Mouse (Mus musculus) cerebellum, adult 2 months (tissue): ENCODE results near the gene Ap1ar. TPM values are rescaled to one million over a fixed set of nuclear protein-coding genes. Genes with fewer than 3 reads are reported as not detected.

Experiments used
- DNase-seq, 2 experiments: peaks; one replicate each; pipeline ENCODE4 v3.0.0; 2021
- H3K27ac ChIP-seq: fragments of 200-500 bp; 2 replicates; pipeline ENCODE4 v1.5.1; 2012; ENCODE audit warnings: low read length, control low read depth, inconsistent platforms; ENCODE audit not compliant: insufficient read depth
- H3K27me3 ChIP-seq: fragments of 200-500 bp; 2 replicates; pipeline ENCODE4 v1.6.1; 2012; ENCODE audit warnings: inconsistent platforms, mild to moderate bottlenecking, low read length, moderate library complexity; ENCODE audit not compliant: control insufficient read depth, insufficient read depth
- H3K4me1 ChIP-seq: fragments of 200-500 bp; 2 replicates; pipeline ENCODE4 v1.6.1; 2011; ENCODE audit warnings: low read length; ENCODE audit not compliant: control insufficient read depth, insufficient read depth
- H3K4me3 ChIP-seq: fragments of 200-500 bp; replicated peaks from 2 replicates; pipeline ENCODE3; 2011; ENCODE audit warnings: mild to moderate bottlenecking, low read depth, low read length, control low read depth; ENCODE audit not compliant: insufficient read depth
- CTCF ChIP-seq: fragments of 200-500 bp; IDR thresholded peaks from 2 replicates; pipeline ENCODE4 v1.5.1; 2011; ENCODE audit warnings: low read depth, mild to moderate bottlenecking, control low read depth, low read length, moderate library complexity, borderline replicate concordance; ENCODE audit not compliant: insufficient read depth
- POLR2A ChIP-seq: fragments of 200-500 bp; IDR thresholded peaks from 2 replicates; pipeline ENCODE4 v1.6.1; 2011; ENCODE audit warnings: low read length, control low read depth, borderline replicate concordance; ENCODE audit not compliant: insufficient read depth
- WGBS: fragments of 180-500 bp; shearing (Covaris S2); methylation state at CpG from one replicate; pipeline ENCODE4 v1.1.7; 2018; 5-methylcytosine and 5-hydroxymethylcytosine counted together
- polyA plus RNA-seq: library from polyadenylated mRNA; depleted of rRNA; stranded (reverse); fragments of >200 nt; gene quantifications from 2 replicates; pipeline ENCODE4 v1.2.3, GENCODE M21; 2012

The Ap1ar gene
- polyA plus RNA-seq, 1 experiment = 52.8 TPM

DNA sequence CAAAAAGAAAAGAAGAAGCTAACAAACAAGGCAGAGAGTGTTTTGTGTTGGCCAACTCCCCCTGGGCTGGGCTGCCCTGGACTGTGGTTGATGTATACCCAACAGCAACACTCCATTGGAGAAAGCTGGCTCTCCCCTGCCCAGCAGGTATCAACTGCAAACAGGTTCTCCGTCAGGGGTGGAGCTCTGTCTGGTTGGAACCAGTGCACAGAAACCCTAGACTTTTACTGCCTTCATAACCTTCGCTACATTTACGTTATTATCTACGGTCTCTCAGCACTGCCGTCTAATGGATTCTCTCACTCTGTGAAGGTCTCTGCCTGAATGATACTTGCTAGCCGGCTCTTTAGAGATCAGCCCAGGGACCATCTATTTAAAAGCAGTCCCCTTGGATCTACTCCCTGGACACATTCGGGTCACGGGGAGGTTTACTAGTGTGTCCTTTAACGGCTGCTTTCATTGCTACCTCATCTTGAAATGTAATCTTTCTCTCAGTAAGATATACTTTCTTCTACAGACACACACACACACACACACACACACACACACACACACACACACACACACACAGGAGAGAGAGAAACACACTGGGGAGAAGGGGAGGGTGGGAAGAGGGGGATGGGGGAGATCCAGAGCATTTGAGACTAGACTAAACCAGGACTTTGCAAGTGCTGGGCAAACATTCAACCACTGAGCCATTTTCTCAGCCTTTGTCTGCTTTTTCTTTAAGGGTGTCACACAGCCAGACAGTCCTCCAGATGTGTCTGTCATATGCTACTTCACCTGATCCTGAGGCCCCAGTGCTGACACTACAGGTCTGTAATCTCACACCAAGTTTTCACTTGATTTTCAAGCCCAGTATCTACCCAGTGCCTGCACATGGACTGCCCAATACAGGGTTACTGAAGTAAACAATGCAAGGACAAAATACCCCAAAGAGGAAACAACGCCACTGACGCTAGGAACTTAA lies 18.3 kb downstream of the Ap1ar start:
- DNase-seq = no peak
- 85% methylated on average over 11 of the region's 11 CpGs for WGBS
- Histone ChIP-seq H3K4me3 (no peak overlapping the region), H3K4me1 (no peaks in the 10 kb centered on the region), H3K27me3 (no peaks in the 10 kb centered on the region), H3K27ac (no peak overlapping the region)
- TF ChIP-seq POLR2A = no peak
- TF ChIP-seq CTCF = no peak

DNA sequence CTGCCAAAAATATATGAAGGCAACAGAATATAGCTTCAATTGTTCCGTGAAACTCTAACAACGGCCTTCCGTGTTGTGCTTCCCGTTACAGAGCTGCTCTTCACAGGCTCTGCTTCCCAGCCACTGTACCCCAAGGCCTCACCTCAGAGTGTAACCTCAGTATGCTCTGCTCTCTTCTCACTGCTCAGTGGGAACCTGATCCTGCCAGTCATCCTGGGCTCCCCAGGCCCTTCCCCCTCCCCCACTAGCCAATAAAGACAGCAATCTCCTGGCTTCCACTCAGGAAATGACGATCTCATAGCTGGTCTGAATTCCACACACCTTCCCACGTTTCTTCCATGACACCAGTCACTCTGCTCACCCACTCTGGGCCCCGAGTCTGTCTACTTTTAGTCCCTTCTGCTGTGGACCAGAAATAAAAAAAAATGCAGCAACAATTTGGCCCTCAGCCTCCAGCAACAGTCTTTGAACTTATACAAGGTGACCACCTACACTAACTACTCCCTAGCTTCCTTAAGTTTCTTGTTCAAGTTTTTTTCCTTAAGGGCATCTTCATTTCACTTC lies 20.1 kb downstream of the Ap1ar start:
- DNase-seq = no peak
- TF ChIP-seq POLR2A (no peak), CTCF (no peak)
- Histone ChIP-seq H3K27me3 (no peaks in the 10 kb centered on the region), H3K4me3 (no peak overlapping the region), H3K27ac (no peak overlapping the region), H3K4me1 (no peaks in the 10 kb centered on the region)
- 78% methylated on average over 7 of the region's 7 CpGs for WGBS

DNA sequence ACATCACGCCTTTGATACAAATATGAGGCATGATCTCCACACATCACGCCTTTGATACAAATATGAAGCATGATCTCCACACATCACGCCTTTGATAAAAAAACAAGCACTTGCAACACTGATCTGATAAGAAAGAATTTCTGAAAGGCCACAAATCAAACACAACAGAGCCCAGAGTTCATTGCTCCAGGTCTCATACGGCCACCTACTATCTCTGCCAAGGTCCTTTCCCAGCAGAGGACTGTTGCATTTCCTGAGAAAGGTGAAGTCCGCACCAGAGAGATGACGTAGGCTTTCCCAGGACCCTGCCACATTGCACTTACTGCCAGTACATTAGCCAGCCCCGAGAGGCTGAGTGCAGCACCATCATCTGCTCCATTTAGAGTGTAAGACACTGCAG lies 28.2 kb downstream of the Ap1ar start:
- Histone ChIP-seq H3K4me1 (no peaks in the 10 kb centered on the region), H3K4me3 (no peak overlapping the region), H3K27me3 (no peaks in the 10 kb centered on the region; the same call in 1 of the 2 replicates), H3K27ac (no peak overlapping the region)
- no peak for TF ChIP-seq CTCF
- TF ChIP-seq POLR2A = no peak
- DNase-seq = no peak
- 91% methylated on average over 7 of the region's 7 CpGs for WGBS

DNA sequence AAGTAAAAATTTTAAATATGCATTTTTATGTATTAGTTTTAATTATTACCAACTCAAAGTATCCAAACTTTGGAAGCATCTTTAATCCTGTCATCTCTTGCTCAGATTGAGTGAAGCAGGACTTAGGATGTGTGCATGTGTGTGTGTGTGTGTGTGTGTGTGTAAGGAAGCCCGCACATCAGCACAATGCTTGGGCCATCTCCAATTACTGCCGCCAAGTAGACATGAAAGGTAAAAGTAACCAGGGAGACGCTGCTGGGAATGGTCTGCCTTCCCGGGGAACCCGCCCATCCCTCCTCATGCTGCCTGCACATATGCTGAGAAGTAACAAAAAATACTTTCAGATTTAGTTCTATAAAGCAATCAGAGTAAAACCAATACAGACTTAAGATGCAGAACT lies 29.5 kb downstream of the Ap1ar start:
- 31% methylated on average over 5 of the region's 5 CpGs for WGBS
- H3K27me3 ChIP-seq = no peaks in the 10 kb centered on the region; the same call in 1 of the 2 replicates

DNA sequence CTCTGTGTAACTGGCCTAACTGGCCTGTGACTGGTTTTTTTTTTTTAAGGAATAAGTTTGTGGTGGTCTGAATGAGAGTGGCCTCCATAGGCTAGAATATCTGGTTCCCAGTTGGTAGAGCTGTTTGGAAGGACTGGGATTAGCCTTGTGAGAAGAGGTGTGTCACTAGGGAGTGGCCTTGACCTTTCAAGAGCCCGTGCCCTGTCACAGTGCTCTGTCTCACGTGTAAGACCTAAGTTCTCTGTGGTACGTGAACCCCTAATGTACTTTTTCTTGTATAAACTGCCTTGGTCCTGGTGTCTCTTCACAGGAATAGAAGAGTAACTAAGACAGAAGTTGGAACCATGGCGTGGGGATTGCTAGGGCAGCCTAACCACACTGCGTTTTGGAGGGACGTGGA lies 31.3 kb downstream of the Ap1ar start:
- TF ChIP-seq POLR2A (no peak), CTCF (no peak)
- 94% methylated on average over 6 of the region's 6 CpGs for WGBS
- no peak for DNase-seq
- H3K27me3 ChIP-seq = no peaks in the 10 kb centered on the region; the same call in 1 of the 2 replicates
- H3K4me3 ChIP-seq = no peak overlapping the region
- H3K4me1 ChIP-seq = no peaks in the 10 kb centered on the region
- no peak overlapping the region for H3K27ac ChIP-seq

More for the DNA sequence above, 29.5 kb downstream of the Ap1ar start:
- H3K4me1 ChIP-seq = no peaks in the 10 kb centered on the region
- no peak overlapping the region for H3K4me3 ChIP-seq
- DNase-seq = no peak
- H3K27ac ChIP-seq = no peak overlapping the region
- TF ChIP-seq POLR2A (no peak), CTCF (no peak)

DNA sequence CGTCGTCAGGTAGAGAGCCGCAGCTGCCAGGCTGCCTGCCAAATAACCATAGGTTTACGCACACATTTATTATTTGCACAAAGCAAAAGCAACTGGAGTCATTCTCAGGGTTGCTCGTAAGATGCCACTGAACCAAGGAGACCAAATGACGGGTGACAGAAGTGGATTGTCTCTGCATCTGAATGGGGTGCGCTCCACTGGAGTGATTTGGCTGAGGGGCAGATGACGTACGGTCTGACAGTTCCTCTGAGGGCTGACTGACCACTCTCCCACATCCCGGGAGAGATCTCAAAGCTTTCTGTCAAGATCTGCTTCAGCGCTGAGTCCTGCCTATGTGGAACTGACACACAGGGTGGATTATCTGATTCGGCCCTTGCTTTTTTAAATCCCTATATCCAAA lies 32.3 kb downstream of the Ap1ar start:
- no peaks in the 10 kb centered on the region for H3K4me1 ChIP-seq
- H3K4me3 ChIP-seq = no peak overlapping the region
- no peak overlapping the region for H3K27ac ChIP-seq
- no peak for DNase-seq
- H3K27me3 ChIP-seq = no peaks in the 10 kb centered on the region; the same call in 1 of the 2 replicates
- WGBS = 75% methylated on average over 12 of the region's 12 CpGs
- no peak for TF ChIP-seq CTCF
- TF ChIP-seq POLR2A = no peak

DNA sequence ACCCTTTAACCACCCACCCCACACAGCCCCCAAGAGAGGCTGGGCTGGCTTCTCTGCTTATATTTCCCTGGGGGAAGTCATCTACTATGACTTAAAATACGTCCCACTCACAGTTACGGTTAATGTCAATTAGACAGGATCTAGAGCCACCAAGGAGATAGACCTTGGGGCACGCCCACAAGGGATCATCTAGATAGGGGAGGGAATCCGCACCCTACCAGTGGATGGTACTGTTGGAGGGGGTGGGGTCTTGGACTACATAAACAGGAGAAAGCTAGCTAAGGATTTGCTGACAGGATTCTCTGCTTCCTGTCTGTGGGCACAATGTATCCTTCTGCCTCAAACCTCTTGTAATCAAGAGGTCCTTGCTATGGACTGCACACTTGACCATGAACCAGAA lies 32.9 kb downstream of the Ap1ar start:
- H3K27ac ChIP-seq = no peak overlapping the region
- no peaks in the 10 kb centered on the region for H3K4me1 ChIP-seq
- no peaks in the 10 kb centered on the region; the same call in 1 of the 2 replicates for H3K27me3 ChIP-seq
- DNase-seq = no peak
- 94% methylated on average over 4 of the region's 4 CpGs for WGBS
- TF ChIP-seq CTCF (no peak), POLR2A (no peak)
- no peak overlapping the region for H3K4me3 ChIP-seq

DNA sequence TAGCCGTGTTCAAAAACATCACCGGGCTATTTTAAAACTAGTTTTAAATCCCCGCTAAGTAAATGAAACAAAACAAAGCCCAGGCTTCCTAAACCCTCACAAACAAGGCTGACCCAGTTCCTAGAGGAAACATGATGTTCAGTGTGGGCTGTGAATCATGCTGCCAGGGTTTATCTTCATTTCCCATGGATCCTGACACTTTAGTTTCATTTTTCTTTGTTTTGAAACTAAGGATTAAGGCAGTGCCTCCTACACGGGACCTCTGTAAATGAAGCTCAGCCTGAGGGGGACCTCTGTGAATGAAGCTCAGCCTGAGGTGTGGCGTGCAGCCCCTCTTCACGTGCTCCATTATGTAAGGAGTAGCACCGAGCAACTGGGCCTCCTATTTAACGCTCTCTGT lies 34.5 kb downstream of the Ap1ar start:
- no peak for TF ChIP-seq POLR2A
- no peak for TF ChIP-seq CTCF
- DNase-seq = no peak
- Histone ChIP-seq H3K4me3 (no peak overlapping the region), H3K27ac (no peak overlapping the region), H3K4me1 (no peaks in the 10 kb centered on the region), H3K27me3 (no peaks in the 10 kb centered on the region; the same call in 1 of the 2 replicates)
- 67% methylated on average over 8 of the region's 8 CpGs for WGBS
